Mouse (Mus musculus) cerebellum, adult 18-20 months (tissue): Measurements from ENCODE around the gene Rbbp5.

Source experiments
- DNase-seq, 2 experiments: peaks; one replicate each; pipeline ENCODE4 v3.0.0; 2021

Rbbp5 gene

GRCm38 (mm10) chr1:132506058-132506457, 28.9 kb downstream of the Rbbp5 start, which contains the start of gene Tmem81:
Tmem81 (plus strand) TSS chr1:132506230.
- no peak for DNase-seq

- DNase-seq: no peak
Measured at GRCm38 (mm10) chr1:132506656-132507055, 29.5 kb downstream of the Rbbp5 start.

GRCm38 (mm10) chr1:132509771-132510170, 32.6 kb downstream of the Rbbp5 start:
- peak in 1 of 2 experiments; percentile 41 for DNase-seq

- DNase-seq: peak in 1 of 2 experiments; percentile 33
Measured at GRCm38 (mm10) chr1:132511521-132511920, 34.4 kb downstream of the Rbbp5 start.

GRCm38 (mm10) chr1:132512106-132512505, 34.9 kb downstream of the Rbbp5 start:
- peak in 1 of 2 experiments; percentile 33 for DNase-seq

GRCm38 (mm10) chr1:132515339-132515738, 38.2 kb downstream of the Rbbp5 start:
- no peak for DNase-seq

- peak in 1 of 2 experiments; percentile 26 for DNase-seq
Measured at GRCm38 (mm10) chr1:132516776-132517175, 39.6 kb downstream of the Rbbp5 start.

- peak; percentile 81 to 84 for DNase-seq
Measured at GRCm38 (mm10) chr1:132518621-132519020, 41.5 kb downstream of the Rbbp5 start.

GRCm38 (mm10) chr1:132519734-132520133, 42.6 kb downstream of the Rbbp5 start:
- DNase-seq: peak in 1 of 2 experiments; percentile 6

- peak in 1 of 2 experiments; percentile 46 for DNase-seq
Measured at GRCm38 (mm10) chr1:132520764-132521163, 43.6 kb downstream of the Rbbp5 start.

GRCm38 (mm10) chr1:132523048-132523447, 45.9 kb downstream of the Rbbp5 start:
- no peak for DNase-seq

- peak in 1 of 2 experiments; percentile 61 for DNase-seq
Measured at GRCm38 (mm10) chr1:132523920-132524319, 46.8 kb downstream of the Rbbp5 start.

GRCm38 (mm10) chr1:132525832-132526231, 48.7 kb downstream of the Rbbp5 start:
- DNase-seq: peak; percentile 87 to 89

- DNase-seq: no peak
Measured at GRCm38 (mm10) chr1:132528071-132528470, 50.9 kb downstream of the Rbbp5 start.

GRCm38 (mm10) chr1:132528647-132529334, 51.6 kb downstream of the Rbbp5 start:
- peak; percentile 86 to 95 for DNase-seq

- no peak for DNase-seq
Measured at GRCm38 (mm10) chr1:132530631-132531191, 53.5 kb downstream of the Rbbp5 start.

GRCm38 (mm10) chr1:132532521-132532920, 55.4 kb downstream of the Rbbp5 start:
- DNase-seq: no peak

- DNase-seq: no peak
Measured at GRCm38 (mm10) chr1:132533840-132534239, 56.7 kb downstream of the Rbbp5 start.

- no peak for DNase-seq
Measured at GRCm38 (mm10) chr1:132535541-132535940, 58.4 kb downstream of the Rbbp5 start.

- DNase-seq: peak in 1 of 2 experiments; percentile 55
Measured at GRCm38 (mm10) chr1:132536416-132536815, 59.3 kb downstream of the Rbbp5 start.

GRCm38 (mm10) chr1:132537736-132538135, 60.6 kb downstream of the Rbbp5 start:
- peak; percentile 87 to 93 for DNase-seq

- no peak for DNase-seq
Measured at GRCm38 (mm10) chr1:132540701-132541100, 63.5 kb downstream of the Rbbp5 start.

GRCm38 (mm10) chr1:132541171-132541823, 64.1 kb downstream of the Rbbp5 start:
- DNase-seq: peak; percentile 65 to 74
